Mouse (Mus musculus): ENCODE measurements around the gene Hbq1b.
"Not testable (repeated sequence)": the region's sequence is repeated elsewhere in the genome, so short reads cannot be mapped to it uniquely, and the experiment has no call there.

Hbq1b gene

DNA sequence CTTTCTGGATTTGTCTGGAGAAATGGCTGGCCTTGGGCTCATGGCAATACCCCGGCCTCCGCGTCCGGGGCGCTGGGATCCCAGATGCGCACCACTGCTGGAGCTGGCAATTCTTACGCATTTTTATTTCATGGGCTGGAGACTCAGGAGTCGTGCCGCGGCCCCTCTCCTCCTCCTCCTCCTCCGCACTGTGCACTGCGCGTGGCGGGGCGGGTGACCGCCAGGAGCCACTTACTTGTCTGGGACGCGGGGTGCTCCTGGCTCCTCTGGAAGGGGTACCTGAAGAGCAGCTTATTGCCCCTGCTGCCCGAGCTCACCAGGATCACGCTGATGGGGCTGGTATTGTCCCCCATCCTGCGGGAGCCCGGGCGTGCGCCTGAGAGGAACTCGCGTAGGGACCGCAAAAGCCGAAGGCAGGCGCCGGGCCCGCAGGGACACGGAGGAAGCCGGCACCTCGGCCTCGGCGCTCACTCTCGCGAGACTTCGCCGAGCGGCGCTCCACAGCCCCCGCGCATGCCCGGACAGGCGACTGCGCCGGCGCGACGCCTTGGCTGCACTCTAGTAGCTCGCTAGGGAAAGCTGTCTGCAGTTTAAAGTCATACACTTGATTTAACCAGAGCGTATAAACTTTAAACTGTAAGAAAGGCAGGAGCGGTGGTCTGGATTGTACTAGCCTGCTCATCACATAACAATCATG lies 19.4 kb upstream of the Hbq1b start, which contains the start of gene Nprl3:
TSS of gene Nprl3 (minus strand) at position 520 of the 697 bp plus-strand sequence.
- in situ Hi-C loops (cut with MboI, MseI), result loop anchor here in 1 of 2 experiments (25.0 kb wide), 1 partner anchor 1280 kb away; the partner anchor contains the start of gene Chac2

DNA sequence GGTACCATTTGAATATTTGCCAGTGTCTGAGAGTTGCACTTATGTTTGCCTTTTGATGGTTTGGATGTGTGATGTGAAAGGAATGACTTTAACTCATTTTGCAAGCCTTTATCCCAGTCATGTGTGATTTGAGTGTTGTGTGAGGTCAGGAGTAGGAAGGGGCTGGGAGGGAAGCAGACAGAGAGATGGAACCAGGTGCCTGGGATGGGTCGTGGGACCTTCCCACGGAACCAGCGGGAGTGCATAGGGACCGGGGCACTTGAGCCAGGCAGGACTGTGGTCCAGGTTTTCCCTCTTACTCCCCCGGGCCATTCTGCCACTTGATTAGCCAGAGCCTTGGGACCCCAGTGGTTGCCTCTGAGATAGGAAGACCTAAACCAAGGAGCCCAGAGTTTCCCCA lies 18.8 kb upstream of the Hbq1b start:
- in situ Hi-C loops (cut with MboI, MseI), result loop anchor here in 1 of 2 experiments (25.0 kb wide), 1 partner anchor 1281 kb away; the partner anchor contains the start of gene Chac2

DNA sequence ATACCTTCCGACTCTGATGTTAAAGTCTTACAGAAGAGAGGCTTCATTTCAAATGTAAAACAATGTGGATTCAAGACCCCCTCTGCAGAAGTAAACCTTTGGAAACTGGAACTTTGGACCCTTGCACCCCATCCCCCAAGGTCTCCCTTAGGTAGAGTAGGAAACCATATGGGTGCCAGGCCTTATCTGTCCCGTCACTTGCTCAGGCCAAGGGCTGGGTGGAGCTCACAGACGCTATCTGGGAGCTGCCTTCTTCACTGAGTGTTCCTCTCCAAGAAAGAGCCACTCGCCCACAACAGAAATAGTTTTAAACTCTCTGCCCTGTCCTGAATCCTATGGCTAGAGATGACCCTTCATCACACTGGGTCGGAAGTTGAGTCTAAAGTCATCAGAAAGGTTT lies 17.8 kb upstream of the Hbq1b start:
- in situ Hi-C loops (cut with MboI, MseI), result loop anchor here in 1 of 2 experiments (25.0 kb wide), 1 partner anchor 1282 kb away; the partner anchor contains the start of gene Chac2

DNA sequence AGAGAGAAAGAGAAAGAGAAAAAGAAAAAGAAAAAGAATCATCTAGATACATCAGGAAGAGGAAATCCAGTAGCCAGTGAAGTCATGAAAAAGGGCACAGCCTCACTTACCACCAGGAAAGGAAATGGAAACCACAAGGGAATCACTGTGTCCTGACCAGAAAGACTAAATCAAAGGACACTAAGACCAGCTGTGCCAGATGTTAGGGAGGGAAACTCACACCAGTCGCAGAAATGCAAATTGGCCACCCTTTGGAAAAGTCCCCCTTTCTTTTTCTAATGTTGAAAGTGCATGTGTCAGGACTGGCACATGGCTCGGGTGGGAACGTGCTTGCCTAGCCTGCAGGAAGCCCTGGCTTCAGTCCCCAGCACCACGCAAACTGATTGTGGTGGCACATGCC lies 15.6 kb upstream of the Hbq1b start:
- in situ Hi-C loops (cut with MboI, MseI), result loop anchor here in 1 of 2 experiments (25.0 kb wide), 1 partner anchor 1284 kb away; the partner anchor contains the start of gene Chac2

DNA sequence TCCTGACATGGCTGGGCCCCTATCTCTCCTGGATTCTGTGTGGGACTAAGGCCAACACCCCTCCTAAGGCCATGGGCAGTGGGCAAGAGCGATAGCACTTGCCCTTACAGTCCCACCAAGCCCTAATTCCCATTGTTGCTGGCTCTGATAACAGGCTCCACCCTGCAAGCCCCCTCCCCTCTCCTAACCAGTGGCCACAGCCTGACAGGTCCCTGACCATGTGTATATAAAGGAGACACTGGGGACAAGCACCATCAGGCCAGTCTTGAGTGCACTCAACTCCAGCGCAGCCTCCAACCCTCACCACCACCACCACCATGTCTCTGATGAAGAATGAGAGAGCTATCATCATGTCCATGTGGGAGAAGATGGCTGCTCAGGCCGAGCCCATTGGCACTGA lies 10.4 kb upstream of the Hbq1b start, which contains the start of gene Hba-x:
TSS of gene Hba-x (plus strand) at position 54 of the 400 bp plus-strand sequence.
- in situ Hi-C loops (cut with MboI, MseI), result no loop called here

DNA sequence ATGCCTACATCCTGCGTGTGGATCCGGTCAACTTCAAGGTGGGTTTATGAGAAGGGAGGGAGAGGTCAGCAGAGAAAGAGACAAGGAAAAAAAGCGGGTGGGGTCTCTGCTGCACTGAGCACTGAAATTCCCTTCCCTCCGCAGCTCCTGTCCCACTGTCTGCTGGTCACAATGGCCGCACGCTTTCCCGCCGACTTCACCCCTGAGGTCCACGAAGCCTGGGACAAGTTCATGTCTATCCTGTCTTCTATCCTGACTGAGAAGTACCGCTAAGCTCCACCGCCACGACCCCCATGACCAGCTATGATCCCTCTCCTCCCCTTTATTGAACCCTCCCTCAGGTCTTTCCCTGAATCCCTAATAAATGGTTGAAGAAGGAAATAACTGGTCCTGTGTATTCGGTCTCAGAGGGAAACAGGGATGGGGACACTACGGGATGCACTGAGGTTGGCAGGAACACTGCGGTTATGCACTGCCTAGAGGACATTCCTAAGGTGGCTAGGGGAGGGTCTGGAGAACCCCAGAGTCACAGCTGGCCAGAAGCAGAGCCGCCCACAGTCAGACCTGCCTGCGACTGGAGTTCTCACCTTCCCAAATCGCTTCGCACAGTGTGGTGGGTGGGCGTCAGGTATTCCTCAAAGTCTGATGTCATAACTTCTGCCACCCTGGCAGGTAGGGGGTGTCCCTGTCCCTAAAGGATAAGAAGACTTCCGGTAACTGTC lies 8.9 kb upstream of the Hbq1b start:
- in situ Hi-C loops (cut with MboI, MseI), result no loop called here

DNA sequence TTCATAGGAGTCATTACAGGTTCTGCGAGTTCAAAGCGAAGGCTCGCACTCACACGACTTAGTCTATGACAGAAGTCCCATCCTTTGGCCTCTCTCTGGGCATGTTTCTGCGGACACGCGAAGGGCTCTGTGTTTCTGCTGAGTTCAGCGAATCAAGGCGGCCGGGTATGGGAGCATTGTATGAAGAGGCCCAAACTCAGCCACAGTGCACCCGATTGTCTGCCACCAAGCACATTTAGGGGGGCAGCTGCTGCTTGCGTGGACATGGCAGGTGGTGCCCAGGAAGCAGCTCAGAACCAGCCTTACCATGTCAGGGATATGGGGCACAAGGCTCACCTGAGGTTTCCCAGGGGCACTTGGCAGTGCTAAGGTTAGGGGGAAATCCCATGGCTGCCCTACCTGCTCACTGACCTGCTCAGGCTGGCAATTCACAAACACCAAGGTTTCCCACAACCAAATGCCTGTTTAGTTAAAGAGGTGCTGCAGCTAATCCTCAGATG lies 8.3 kb upstream of the Hbq1b start:
- in situ Hi-C loops (cut with MboI, MseI), result no loop called here

DNA sequence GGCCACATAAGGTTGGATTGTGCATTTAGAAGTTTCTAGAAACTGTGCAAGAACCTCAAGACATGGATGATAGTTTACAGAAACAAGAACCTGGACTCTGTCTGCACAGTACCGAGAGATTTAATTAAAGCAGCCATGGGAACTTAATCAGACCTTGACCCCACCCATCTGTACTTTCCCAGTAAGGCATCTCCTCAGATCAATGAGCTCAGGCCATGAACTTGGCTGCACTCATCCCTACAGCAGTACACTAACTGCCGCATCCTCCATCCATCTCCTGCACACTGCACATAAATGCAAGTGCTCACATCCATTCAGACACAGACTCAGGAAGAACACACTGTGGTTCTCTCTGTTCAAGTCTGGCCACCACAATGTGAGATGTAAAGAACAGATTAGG lies 6.1 kb upstream of the Hbq1b start:
- in situ Hi-C loops (cut with MboI, MseI), result no loop called here

DNA sequence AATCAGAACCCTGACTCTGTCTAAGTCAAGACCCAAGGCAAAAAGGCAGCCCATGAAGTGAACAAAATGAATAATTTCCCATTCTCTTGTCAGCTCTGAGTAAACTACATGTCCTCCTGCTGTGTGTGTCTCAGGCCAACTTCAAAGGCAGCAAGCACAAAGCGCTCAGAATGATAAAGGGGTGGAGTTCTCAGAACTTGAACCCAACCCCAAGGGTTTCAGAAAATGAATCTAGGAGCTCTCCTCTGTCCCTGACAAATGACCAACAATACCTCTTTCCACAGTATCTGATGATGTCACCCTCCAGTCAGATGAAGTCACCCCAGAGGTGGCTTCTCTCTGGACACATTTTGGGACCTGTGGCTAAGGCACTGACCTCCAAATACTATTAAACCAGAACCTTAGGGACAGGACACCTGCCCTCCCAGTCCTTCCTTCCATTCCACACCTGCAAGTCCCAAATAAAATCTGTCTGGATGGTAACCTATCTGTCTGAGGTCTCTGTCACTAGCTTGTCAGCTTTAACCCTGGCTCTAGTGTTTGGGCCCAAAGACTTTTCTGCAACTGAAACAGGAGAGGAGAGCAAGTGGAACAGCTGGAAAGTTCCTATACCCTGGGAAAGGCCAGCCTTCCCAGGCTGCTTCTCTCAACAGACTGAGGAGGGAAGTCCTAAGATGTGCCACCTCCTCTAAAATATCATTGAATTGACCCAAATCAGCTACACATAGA lies 5.2 kb upstream of the Hbq1b start:
- in situ Hi-C loops (cut with MboI, MseI), result no loop called here

DNA sequence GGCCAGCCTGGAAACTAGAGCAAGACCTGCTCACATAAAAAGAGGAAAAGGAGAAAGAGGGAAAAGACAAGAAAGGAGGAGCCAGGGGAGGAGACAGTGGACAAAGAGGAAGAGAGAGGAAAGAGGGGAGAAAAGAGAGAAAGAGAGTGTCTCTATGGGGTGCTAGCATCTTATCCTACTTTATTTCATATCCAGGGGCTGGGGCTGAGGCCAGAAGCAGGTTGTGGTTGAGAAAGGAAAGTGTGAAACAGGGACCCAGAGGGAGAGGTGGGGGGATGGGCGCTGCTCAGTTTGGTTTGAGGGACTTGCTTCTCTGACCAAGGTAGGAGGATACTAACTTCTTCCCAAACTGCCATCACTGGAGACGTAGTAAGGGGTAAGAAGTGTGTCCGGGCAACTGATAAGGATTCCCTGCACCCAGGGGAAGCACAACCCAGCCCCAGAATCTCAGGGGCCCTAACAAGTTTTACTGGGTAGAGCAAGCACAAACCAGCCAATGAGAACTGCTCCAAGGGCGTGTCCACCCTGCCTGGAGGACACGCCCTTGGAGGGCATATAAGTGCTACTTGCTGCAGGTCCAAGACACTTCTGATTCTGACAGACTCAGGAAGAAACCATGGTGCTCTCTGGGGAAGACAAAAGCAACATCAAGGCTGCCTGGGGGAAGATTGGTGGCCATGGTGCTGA lies 3.5 kb upstream of the Hbq1b start, which contains the start of gene Hba-a1:
TSS of gene Hba-a1 (plus strand) at position 421 of the 687 bp plus-strand sequence.
- in situ Hi-C loops (cut with MboI, MseI), result not testable (repeated sequence)

DNA sequence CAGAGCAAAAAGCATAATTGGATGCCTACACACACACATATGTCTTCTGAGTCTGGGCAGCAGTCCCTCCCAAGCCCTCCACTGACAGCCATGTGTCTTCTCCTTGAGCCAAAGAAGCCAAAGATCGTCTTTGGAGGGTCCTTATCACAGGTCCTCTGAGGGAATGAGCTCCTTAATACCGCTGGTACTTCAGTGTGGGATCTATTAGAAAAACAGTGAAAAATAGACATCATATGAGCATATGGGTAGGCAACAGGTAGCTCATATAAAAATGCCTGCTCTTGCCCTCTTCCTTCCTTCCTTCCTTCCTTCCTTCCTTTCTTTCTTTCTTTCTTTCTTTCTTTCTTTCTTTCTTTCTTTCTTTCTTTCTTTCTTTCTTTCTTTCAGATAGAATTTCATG lies 2.2 kb upstream of the Hbq1b start:
- in situ Hi-C loops (cut with MboI, MseI), result not testable (repeated sequence)

DNA sequence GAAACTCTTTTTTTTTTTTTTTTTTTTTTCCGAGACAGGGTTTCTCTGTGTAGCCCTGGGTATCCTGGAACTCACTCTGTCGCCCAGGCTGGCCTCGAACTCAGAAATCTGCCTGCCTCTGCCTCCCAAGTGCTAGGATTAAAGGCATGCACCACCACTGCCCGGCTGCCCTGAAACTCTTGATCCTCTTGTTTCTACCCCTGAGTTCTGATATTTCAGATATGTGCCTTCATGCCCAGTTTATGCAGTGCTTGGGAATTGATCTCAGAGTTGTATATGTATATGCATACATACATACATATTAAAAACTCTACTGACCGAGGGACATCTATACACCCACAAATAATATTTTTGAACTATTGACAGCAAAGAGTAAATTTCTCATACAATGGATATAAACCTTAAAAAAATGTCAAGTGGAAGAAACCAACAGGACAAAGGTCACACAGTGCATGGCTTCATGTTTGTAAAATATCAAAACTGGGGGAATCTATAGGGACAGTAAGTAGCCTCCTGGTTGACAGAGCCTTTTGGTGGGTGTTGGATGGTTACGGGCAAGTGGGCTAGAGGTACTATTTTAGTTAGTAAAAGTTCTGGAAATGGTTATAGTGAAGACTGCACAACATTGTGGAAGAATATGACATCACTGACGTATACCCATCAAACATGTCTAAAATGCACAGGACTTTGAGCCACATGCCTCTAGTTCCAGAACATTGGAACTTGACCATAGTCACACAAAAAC lies 1.6 kb upstream of the Hbq1b start:
- in situ Hi-C loops (cut with MboI, MseI), result no loop called here

DNA sequence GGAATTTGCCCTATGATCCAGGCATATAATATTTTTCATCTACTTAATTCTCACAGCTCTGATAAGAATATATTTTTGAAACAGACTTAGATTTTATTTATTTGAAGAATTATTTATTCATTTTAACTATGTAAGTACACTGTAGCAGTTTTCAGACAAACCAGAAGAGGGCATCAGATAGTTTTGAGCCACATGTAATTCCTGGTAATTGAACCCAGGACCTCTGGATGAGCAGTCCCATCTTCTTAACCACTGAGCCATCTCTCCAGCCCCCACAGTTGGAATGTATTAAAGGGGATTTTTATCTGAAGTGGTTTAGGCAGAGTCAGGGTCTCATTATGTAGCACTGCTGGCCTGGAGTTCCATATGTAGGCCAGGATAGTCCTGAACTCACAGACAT lies 878 bp upstream of the Hbq1b start:
- in situ Hi-C loops (cut with MboI, MseI), result not testable (repeated sequence)

DNA sequence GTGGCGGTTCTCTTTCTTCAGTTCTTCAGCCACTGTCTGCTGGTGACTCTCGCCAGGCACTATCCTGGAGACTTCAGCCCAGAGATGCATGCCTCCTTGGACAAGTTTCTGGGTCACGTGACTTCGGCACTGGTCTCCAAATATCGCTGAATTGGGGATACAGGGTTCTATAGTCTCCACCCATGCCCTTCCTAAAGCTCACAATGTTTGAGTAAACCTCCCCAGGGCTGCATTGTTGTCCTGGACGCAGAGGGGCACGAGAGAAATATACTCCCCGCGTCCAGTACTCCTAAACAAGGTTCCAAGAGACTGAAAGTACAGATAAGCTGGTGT lies 694 bp downstream of the Hbq1b start:
- in situ Hi-C loops (cut with MboI, MseI), result no loop called here

DNA sequence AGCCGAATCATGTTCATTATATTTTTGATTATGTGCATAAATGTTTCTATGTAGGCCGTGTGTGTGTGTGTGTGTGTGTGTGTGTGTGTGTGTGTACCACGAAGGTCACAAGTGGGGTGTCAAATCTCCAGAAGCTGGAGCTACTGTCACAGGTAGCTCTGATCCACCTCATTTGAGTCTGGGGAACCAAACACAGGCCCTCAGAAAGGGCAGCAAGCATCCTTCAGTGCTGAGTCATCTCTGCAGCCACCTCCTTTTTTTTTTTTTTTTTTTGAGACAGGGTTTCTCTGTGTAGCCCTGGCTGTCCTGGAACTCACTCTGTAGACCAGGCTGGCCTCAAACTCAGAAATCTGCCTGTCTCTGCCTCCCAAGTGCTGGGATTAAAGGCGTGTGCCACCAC lies 6.1 kb downstream of the Hbq1b start:
- in situ Hi-C loops (cut with MboI, MseI), result loop anchor here (5.0 to 10.0 kb wide), 2 partner anchors 1018 to 1516 kb away; no protein-coding TSS in a partner anchor

DNA sequence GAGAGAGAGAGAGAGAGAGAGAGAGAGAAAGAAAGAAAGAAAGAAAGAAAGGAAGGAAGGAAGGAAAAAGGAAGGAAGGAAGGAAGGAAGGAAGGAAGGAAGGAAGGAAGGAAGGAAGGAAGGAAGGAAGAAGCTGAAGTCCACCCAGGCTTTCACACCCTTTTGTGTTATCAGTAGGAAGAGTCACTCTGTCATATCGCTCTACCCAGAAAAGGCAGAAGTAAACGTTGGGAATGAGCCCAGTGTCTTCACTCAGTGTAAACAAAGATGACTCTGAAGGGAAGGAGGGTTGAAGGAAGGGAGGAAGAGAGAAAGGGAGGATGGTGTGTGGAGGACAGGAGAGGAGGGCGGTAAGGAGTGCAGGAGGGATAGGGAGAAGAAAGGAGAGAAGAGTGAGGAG lies 6.7 kb downstream of the Hbq1b start:
- in situ Hi-C loops (cut with MboI, MseI), result loop anchor here (5.0 to 10.0 kb wide), 2 partner anchors 1019 to 1516 kb away; no protein-coding TSS in a partner anchor

DNA sequence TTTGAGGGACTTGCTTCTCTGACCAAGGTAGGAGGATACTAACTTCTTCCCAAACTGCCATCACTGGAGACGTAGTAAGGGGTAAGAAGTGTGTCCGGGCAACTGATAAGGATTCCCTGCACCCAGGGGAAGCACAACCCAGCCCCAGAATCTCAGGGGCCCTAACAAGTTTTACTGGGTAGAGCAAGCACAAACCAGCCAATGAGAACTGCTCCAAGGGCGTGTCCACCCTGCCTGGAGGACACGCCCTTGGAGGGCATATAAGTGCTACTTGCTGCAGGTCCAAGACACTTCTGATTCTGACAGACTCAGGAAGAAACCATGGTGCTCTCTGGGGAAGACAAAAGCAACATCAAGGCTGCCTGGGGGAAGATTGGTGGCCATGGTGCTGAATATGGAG lies 9.4 kb downstream of the Hbq1b start, which contains the start of gene Hba-a2:
TSS of gene Hba-a2 (plus strand) at position 287 of the 400 bp plus-strand sequence.
- in situ Hi-C loops (cut with MboI, MseI), result loop anchor here in 1 of 2 experiments (10.0 kb wide), 1 partner anchor 1021 kb away; no protein-coding TSS in a partner anchor

DNA sequence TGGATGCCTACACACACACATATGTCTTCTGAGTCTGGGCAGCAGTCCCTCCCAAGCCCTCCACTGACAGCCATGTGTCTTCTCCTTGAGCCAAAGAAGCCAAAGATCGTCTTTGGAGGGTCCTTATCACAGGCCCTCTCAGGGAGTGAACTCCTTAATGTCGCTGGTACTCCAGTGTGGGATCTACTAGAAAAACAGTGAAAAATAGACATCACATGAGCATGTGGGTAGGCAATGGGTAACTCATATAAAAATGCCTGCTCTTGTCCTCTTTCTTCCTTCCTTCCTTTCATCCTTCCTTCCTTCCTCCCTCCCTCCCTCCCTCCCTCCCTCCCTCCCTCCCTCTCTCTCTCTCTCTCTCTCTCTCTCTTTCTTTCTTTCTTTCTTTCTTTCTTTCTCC lies 10.7 kb downstream of the Hbq1b start:
- in situ Hi-C loops (cut with MboI, MseI), result loop anchor here in 1 of 2 experiments (10.0 kb wide), 1 partner anchor 1023 kb away; no protein-coding TSS in a partner anchor

DNA sequence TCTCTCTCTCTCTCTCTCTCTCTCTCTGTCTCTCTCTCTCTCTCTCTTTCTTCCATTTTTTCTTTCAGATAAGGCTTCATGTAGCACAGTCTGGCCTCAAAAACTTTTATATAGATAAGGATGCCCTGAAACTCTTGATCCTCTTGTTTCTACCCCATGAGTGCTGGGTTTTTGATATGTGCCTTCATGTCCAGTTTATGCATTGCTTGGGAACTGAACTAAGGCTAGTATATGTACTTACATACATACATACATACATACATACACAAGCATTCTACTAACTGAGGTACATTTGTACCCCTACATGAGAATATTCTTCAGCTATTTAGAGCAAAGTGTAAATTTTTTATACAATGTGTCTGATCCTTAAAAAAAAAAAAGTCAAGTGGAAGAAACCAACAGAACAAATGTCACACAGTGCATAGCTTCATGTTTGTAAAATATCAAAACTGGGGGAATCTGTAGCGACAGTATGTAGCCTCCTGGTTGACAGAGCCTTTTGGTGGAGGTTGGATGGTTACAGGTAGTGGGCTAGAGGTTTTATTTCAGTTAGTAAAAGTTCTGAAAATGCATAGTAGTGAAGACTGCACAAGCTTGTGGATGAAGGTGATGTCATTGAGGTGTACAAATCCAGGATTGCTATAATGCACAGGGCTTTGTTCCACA lies 11.2 kb downstream of the Hbq1b start:
- in situ Hi-C loops (cut with MboI, MseI), result loop anchor here in 1 of 2 experiments (10.0 kb wide), 1 partner anchor 1023 kb away; no protein-coding TSS in a partner anchor

Measured in T-helper 17 cell (primary cell).